Mouse (Mus musculus): ENCODE data around the gene Tipin.
"Not testable (repeated sequence)": the region's sequence is repeated elsewhere in the genome, so short reads cannot be mapped to it uniquely, and the experiment has no call there.

- TF ChIP-seq TCF12 (IDR thresholded peaks at IDR 0.05; ENCODE audit: insufficient read depth, poor library complexity, severe bottlenecking); POLR2A (IDR thresholded peaks at IDR 0.05; ENCODE audit: insufficient read length, low read depth); CEBPB (IDR thresholded peaks at IDR 0.05; ENCODE audit: insufficient read depth, poor library complexity, severe bottlenecking); MYOD1 (IDR thresholded peaks at IDR 0.05; ENCODE audit: control insufficient read depth in 1 of 3, insufficient read length in 2 of 3, low read depth in 2 of 3); MAX (IDR thresholded peaks at IDR 0.05; ENCODE audit: low read depth); E2F4 (IDR thresholded peaks at IDR 0.05; ENCODE audit: insufficient read depth); USF1 (IDR thresholded peaks at IDR 0.05; ENCODE audit: low read depth); POLR2AphosphoS2 (IDR thresholded peaks at IDR 0.05; ENCODE audit: insufficient read length, low read depth); TCF3 (IDR thresholded peaks at IDR 0.05; ENCODE audit: insufficient read length, low read depth); REST (IDR thresholded peaks at IDR 0.05; ENCODE audit: insufficient read depth, insufficient read length); MYOG (IDR thresholded peaks at IDR 0.05; ENCODE audit: control insufficient read depth in 1 of 3, insufficient read depth in 1 of 3, insufficient read length in 2 of 3, low read depth in 2 of 3): not testable (repeated sequence)
These were observed 12.5 kb upstream of the Tipin start for GRCm38 (mm10) chr9:64268836-64269235.
